Mouse (Mus musculus) embryonic fibroblast, embryonic 13.5 days (primary cell): ENCODE results near the gene Uso1.

Experiments used
- CTCF ChIP-seq: IDR thresholded peaks from 2 replicates; pipeline ENCODE4 v1.5.1; 2011; ENCODE audit warnings: mild to moderate bottlenecking, control low read depth, low read length, moderate library complexity, borderline replicate concordance; ENCODE audit not compliant: insufficient read depth
- POLR2A ChIP-seq: IDR thresholded peaks from 2 replicates; pipeline ENCODE4 v1.6.1; 2011; ENCODE audit warnings: low read depth, mild to moderate bottlenecking, control low read depth, low read length, moderate library complexity

DNA sequence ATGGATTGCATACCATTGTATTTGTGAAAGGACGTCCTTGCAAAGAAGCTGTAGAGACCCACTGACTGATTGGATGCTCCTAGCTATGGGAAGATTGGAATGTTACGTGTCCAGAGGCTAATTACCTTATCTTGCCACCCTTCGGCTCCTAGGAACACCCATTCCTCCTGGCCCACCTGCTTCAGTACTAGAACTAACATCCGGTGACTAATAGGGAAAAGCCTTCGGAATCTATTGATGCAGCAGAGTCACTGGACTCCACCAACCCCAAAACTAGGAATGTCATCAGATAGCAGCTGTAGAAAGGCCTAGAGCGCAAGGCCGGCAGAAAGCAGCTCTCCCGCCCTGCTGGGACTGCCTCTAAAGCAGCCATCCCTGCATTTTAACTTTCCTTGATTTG is 36.1 kb upstream of the Uso1 start:
- TF ChIP-seq CTCF (no peak), POLR2A (no peak)
